Mouse (Mus musculus) heart, adult 2 months (tissue): ENCODE measurements at regions not wholly inside any gene's neighbourhood (a gene's known extent, or its start where the extent isn't known, plus 50 kb on each side); places are given as distances from the start of the nearest gene placed in this dataset.

Experiments used
- EP300 ChIP-seq: fragments of 200-500 bp; IDR thresholded peaks from 2 replicates; pipeline ENCODE4 v1.6.1; 2011; ENCODE audit warnings: low read depth, low read length, control low read depth; ENCODE audit not compliant: insufficient read depth
- POLR2A ChIP-seq: fragments of 200-500 bp; IDR thresholded peaks from 2 replicates; pipeline ENCODE4 v1.6.1; 2011; ENCODE audit warnings: mild to moderate bottlenecking, low read depth, low read length, control low read depth; ENCODE audit not compliant: insufficient read depth

DNA sequence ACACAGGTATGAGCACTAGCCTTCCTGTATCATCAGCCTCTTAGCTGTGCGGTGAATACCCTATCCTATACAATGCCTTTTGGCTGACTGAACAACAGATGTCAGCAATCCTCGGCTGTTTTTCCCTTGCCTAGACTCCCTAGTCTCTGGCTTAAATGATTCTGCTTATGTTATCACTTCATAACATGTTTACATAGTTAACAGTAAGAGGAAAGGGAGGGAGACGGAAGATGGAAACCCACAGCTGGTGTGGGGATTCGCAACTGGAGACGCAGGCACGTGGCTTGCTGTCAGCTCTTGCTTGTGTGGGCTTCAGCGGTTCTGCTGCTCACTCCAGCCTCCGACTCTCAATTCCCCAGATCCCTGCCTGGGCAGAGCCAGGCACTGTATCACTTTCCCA is 367.2 kb downstream of the Cbln4 start:
- TF ChIP-seq POLR2A (no peak), EP300 (no peak)
